Mouse (Mus musculus): ENCODE results near the gene Zfp385a.
"Not testable (repeated sequence)": the region's sequence is repeated elsewhere in the genome, so short reads cannot be mapped to it uniquely, and the experiment has no call there.

Gene Zfp385a

DNA sequence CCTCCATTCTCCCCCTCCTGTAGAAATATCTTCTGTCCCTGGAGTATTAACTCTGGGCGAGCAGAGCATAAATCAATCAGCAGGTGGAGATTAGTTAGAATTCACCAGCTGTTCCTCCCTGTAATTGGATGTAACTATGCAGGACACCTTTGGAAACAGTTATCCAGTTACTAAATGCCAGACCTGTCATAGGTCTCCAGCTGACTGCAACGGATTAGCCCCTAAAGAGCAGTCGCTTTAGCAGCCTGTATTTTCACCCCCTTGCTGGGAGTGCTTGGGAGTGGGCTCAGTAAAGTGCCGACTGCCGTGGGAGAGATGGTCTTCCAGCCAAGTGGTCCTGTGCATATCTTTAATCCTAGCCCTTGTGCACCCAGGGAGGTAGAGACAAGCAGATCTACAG, 50.3 kb downstream of the Zfp385a start:
- DNase-seq (ENCODE audit: low spot score), result no peak

GRCm38 (mm10) chr15:103285778-103286417, 54.0 kb downstream of the Zfp385a start:
- DNase-seq (ENCODE audit: low spot score), result peak; percentile 29

DNA sequence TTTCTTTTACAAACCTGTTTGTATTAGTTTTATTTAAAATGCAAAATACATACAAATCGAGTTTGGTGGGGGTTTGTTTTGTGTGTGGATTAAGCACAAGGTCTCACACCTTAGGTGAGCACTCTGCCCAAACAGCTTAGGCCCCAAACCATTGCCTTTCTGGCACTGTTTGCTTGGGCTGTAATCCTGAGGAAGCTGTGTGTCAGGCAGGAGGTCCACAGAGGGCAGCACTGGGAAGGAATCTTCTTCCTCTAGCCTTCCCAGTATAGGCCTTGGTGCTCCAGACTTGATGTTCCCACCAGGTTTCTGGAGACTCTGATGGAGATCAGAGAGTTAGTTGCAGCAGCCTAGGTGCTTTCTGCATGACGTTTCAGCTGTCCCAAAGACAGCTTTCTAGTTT, 55.2 kb downstream of the Zfp385a start:
- no peak for DNase-seq (ENCODE audit: low spot score)

GRCm38 (mm10) chr15:103284066-103284465, 55.8 kb downstream of the Zfp385a start:
- no peak for DNase-seq (ENCODE audit: low spot score)

DNA sequence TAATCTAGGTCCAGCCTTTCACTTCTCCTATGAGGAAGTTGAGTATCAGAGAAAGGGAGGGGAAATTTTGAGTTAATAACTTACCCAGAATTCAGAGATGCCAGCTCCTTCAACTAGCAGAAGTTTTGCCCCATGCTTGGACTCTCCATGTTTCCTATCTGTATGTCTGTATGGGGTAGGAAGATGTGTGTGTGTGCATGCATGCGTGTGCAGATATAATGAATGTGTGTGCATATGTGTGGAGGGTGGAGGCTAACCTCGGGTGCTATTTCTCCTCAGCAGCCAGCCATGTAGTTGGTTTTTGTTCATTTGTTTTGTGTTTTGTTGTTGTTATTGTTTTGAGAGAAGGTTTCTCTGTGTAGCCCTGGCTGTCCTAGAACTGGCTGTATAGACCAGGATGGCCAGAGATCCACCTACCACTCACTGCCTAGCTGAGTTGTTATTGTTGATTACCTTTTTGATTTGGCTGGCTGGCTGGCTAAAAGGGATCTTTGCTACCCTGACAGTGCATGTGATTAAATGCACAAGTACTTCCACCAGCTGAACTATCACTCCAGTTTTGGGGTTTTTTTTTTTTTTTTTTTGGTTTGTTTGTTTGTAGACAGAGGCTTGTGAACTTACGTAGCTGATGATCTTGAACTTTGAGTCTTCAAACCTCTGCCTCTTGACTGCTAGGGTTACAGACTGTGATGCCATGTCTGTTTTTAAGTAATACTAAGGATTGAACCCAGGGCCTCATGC, 58.3 kb downstream of the Zfp385a start:
- DNase-seq (ENCODE audit: low spot score), result no peak

DNA sequence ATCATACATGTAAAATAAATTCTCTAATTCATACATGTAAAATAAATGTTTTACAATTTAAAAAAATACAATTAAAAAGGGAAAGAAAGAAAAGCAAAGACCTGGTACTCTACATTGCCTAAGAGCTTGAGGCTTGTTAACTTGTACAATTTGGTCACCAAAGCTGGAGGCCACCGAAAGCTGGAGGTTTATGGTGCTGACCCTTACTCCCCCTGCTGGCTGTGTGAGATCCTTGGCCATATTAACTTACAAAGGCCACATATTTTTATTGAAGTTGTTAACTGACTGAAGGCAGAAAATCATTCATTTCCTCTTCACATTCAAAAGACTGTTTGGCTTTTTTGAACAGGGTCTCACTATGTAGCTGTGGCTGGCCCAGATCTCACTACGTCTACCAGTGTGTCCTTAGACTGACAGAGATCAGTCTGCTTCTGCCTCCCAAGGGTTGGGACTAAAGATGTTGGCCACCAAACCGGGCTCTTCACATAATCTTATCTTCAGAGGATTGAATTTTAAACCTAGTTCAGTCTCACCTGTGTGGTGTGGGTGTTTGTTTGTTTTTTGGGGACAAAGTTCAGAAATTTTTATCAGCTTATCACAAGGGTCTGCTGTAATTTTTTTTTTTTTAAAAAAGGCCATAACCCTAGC, 59.0 kb downstream of the Zfp385a start:
- no peak for DNase-seq (ENCODE audit: low spot score)

DNA sequence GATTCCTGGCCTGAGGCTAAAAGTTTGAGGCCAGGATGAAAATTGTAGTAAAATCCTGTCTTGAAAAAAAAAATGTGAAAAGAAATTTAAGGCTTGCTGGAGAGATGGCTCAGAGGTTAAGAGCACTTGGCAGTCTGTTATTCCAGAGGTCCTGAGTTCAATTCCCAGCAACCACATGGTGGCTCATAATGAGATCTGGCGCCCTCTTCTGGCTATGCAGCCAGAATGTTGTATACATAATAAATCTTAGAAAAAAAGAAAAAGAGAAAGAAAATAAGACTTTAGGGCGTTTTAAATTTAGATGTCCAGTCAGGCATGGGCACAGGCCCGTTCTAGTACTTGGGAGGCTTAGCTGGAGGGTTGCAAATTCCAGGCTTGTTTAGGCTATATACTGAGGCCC, 60.1 kb downstream of the Zfp385a start:
- no peak for DNase-seq (ENCODE audit: low spot score)

DNA sequence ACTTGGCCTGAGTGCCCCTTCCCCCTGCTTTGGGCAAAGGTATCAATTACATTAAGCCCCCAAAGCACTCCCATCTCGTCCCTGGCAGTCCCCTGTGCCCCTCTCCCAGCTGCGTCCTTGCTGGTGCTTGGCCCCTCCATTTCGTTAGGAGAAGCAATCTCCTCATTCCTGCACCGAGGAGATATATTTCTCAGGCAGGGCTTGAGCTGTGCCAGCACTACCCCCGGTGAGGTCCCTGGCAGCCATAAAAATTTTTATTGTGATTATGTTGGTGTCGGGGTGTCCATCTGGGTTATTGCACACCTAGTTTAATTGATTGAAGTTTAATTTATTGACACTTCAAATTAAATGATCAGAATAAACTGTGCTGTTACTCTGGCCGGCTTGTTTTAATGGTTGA, 61.9 kb downstream of the Zfp385a start:
- no peak for DNase-seq (ENCODE audit: low spot score)

- DNase-seq (ENCODE audit: low spot score), result not testable (repeated sequence)
These were observed 64.0 kb downstream of the Zfp385a start for GRCm38 (mm10) chr15:103275943-103276342.

GRCm38 (mm10) chr15:103272419-103273279, 67.2 kb downstream of the Zfp385a start, which contains the start of gene Copz1:
TSS of gene Copz1 (plus strand) at chr15:103272714.
- DNase-seq (ENCODE audit: low spot score), result peak; percentile 99

- DNase-seq (ENCODE audit: low spot score), result no peak
These were observed 71.0 kb downstream of the Zfp385a start for GRCm38 (mm10) chr15:103268903-103269302.

DNA sequence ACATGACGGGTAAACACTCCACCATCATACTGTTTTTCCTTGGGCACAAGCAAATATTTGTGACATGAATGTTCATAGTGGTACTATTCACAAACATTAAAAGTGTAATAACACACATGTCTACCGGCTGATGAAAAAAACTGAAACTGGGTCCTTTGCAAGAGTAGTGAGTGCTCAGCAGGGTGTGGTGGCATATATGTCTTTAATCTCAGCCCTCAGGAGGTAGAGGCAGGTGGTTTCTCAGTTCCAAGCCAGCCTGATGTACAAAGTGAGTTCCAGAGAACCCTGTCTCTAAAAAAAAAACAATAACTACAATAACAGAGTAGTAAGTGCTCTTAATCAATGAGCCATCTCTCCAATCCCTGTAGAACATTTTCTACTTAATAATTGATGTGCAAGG, 75.1 kb downstream of the Zfp385a start:
- DNase-seq (ENCODE audit: low spot score), result no peak
